Mouse (Mus musculus) T-helper 1 cell (primary cell): Measurements from ENCODE around the gene Vipr1.

ENCODE experiments used
- in situ Hi-C: fragments of 300-600 bp; cut with MboI, MseI; formaldehyde crosslinking; loops from one replicate; pipeline ENCODE4 v1.15.1; 2025; ENCODE audit warnings: high pct_unique_total_duplicates

Gene Vipr1

DNA sequence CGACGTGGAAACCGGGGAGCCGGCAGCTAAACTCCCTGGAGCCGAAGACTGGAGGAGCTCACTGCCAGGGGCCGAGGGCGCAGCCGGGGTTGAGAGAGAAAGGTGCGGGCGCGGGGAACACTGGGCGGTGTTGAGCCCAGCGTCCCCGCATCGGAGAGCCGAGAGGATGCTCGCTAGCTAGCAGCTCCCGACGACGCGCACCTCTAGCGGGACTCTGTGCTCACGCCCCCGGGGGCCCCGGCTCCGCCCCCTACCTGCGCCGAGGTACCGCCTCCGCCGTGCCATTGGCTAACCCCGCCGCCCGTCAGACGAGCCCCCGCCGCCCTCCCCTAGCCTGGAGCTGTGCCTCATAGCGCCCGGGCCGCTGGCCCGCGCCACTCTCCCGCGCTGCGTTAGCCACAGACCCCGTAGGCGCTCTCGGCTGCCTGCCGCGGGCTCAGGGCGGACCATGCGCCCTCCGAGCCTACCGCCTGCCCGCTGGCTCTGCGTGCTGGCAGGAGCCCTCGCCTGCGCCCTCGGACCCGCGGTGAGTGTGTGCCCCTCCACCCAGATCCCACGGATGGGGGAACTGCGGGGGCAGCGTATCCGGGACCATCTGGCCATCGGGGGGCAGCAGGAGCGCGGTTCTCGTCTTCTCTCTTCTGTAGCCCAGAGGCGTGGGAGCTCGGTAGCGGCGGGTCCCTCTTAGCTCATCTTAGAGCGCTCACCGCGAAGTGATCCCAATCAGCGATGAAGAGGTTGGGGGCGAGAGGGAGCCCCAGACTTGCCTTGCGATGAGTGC is at the start of gene Vipr1:
Gene Vipr1, plus strand, starts transcription at position 316 of the 781 bp plus-strand sequence.
- in situ Hi-C loops = no loop called here

DNA sequence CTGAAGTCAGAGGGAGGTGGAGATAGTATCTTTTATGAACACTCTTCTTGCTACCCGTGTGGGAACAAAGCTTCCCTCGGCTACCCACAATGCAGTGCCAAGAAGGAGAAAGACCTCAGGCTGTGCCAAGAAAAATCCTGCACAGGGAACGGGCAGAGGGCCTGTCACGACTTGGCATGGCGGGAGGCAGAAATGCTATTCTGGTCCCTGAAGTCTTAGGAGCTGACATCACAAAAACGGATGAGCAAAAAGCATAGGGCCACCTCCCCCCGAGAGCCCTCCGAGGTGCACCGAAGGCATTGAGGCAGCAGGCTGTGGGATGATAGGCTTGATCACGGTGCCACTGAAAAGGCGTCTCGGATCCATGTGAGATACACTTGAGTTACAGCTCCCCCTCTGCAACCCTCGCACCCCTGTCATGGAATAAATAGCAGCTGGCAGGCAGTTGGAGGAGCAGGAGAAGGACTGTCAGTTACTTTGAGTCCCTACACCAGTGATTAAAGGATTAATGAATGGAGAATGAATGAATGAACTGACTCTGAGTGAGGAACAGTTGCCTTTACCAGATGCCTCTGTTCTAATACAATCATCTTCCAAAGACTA is 49.5 kb upstream of the Vipr1 start:
- in situ Hi-C loops = loop anchor here (10.0 kb wide), 1 partner anchor 328 kb away; no protein-coding TSS in a partner anchor

DNA sequence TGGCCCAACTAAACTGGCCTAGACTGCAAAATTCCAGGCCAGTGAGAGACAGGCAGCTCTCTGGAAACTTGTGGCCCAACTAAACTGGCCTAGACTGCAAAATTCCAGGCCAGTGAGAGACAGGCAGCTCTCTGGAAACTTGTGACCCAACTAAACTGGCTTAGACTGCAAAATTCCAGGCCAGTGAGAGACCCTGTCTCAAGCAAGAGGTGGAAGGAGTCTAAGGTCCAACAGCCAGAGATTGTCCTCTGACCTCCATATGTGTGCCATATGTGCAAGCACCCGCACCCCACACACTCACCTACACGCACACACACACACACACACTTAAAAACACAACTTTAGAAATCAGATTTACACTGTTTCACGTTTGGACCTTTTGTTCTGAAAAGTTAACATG is 48.7 kb upstream of the Vipr1 start:
- in situ Hi-C loops = loop anchor here (10.0 kb wide), 1 partner anchor 329 kb away; no protein-coding TSS in a partner anchor

DNA sequence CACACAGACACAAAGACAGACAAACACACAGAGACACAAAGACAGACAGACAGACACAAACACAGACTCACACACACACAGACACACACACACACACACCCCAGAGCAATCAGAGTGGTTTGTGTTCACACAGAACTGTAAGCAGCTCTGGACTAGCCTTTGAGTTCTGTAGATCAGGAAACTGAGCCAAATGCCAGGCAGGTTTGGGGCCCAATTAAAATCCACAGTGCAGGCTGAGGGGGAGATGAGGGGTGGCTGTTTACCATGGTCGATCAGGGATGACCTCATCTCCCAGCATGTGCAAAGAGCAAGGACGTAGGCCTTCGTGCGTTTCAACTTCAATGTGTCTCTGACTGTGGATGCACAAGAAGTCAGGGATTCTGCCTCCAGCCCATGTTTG is 47.7 kb upstream of the Vipr1 start:
- in situ Hi-C loops = loop anchor here (5.0 to 10.0 kb wide), 2 partner anchors 107 to 330 kb away; no protein-coding TSS in a partner anchor

DNA sequence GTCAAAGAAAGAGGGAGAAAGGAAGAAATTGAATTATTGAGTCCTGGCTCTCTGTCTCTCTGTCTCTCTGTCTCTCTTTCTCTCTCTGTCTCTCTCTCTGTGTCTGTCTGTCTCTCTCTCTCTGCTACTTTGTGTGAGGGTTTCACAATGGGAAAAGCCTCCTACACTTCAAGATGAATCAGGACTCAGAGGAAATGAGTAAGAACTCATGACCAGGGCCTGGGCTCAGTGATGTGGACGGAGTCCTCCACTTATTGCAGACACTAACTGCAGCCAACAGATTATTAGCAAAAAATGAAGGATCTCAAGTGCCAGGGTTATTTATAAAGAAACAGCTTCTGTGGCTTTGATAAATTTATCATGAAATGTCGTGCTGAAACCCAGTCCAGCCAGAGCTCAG is 44.4 kb upstream of the Vipr1 start:
- in situ Hi-C loops = loop anchor here (5.0 to 10.0 kb wide), 2 partner anchors 111 to 333 kb away; no protein-coding TSS in a partner anchor

DNA sequence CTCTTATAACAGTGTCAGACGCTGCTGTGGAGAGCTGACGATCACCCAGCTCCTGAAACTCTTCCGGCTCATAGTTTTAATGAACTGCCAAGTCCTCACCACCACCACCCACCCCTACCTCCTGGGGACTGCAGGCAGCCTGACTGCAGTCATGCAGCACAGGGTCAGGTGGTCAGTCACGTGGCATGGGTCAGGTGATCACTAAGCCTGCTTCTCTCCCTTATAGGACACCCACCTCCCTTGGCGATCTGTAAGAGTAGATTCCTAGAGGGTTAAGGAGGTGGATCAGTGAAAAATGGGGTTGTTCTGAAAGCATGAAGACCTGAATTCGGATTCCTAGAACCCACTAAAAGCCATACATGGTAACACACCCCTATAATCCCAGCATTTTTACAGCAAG is 43.0 kb upstream of the Vipr1 start:
- in situ Hi-C loops = loop anchor here (5.0 to 10.0 kb wide), 2 partner anchors 112 to 335 kb away; no protein-coding TSS in a partner anchor

DNA sequence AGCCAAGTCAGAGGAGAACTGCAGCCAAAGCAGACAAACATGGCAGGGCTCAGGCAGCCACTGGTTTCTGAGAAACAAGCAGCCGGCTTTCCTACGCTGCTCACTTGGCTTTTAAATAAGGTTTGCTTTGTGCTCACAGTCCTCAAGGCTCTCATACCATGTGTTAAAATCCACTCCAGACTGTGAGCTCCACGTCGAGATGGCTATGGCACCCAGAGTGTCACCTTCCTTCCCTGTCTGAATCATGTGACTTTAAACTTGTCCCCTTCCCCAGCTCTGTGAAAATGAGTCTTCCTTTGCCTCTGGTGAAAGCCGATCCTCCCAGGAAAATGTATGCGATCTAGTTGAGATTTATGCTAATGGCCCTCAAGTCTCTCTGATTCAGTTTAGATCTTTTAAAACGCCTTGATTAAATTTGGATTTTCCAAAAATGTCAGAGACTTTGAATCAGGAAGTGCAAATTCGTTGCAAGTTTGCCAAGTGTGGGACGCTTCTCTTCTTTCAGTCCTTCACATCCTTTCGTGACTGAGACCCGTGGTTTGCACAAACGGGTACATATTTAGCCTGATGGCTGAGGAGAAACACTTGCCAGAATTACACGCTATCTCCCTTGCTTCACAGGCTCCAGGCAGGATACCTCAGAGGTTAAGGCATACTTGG is 42.2 kb upstream of the Vipr1 start:
- in situ Hi-C loops = loop anchor here (10.0 kb wide), 1 partner anchor 356 kb away; no protein-coding TSS in a partner anchor

DNA sequence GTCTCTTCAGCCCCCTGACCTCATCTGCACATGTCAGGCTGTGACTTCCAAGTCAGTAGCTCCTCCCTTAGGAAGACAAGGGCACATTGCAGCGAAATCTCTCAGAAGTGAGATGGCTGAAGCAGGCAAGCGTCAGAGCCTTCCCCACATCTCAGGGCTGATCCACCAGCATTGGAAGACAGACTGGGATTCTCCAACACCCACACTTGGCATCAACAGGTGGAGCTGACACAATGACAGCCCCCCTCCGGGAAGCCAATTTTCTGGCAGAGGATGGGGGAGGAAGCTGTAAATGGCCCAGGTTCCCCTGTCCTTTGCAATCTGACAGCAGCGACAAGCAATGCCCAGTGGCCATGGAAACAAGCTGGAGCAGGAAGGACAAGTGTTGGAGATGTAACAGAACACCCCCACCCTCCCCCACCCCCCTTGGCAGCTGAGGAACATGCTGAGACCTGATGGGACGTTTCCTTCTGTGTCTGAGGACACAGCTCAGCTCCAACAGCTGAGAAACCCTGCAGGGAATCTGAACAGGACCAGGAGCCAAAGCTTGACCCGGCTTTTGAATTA is 41.6 kb upstream of the Vipr1 start:
- in situ Hi-C loops = loop anchor here (10.0 kb wide), 1 partner anchor 356 kb away; no protein-coding TSS in a partner anchor

DNA sequence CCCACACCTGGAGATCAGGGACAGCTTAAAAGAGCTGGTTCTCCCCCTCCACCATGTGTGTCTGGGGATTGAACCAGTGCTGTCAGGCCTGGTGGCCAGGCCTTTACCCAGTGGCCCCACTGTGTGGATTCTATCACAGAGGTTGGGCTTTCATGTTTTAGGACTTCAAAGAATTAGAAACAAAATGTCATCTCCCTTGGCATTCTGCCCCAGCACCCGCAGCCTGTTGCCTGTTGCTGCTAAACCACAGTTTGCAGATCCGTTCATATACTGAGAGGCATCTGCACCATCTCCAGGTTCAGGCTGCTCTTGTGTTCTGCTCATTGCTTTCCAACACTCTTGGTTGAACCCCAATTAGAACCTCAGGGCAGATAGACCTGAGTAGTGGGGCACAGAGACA is 40.1 kb upstream of the Vipr1 start:
- in situ Hi-C loops = loop anchor here (10.0 kb wide), 1 partner anchor 358 kb away; no protein-coding TSS in a partner anchor

DNA sequence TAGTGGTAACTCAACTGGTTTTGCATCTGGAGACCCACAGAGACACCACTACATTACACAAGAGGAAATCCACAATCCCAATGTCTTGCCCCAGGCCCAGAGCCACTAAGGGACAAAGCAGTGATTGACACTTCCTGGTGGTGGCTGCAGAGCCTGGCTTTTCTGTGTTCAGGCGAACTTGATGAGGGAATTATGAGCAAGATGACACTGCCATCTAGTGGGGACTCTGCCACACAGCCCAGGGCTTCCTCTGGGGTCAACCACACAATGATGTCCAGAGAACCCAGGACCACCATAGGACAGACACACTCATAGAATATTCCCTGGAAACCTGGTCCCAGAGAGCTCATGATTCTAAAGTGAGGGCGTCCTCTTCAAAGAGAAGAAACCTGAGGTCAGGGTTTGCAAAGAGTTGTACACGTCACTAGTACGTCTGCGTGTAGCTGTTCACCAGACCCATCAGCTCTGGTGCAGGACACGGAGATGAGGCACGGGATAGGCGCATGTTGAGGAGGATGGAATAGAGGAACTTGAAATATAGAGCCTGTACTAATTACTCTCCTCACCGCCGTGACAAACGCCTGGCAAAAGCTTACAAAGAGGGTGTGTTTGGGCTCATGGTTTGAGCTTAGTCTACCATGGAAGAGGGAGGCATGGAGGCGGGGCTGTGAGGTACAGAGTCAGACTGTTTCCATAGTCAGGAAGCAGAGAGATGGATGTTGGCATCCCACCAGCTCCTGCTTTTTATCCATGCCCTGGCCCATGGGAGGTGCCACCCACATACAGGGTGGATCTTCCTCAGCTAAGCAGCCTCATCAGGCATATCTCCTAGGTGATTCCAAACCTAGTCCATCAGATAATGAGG is 36.9 kb upstream of the Vipr1 start:
- in situ Hi-C loops = loop anchor here (10.0 kb wide), 1 partner anchor 361 kb away; no protein-coding TSS in a partner anchor

DNA sequence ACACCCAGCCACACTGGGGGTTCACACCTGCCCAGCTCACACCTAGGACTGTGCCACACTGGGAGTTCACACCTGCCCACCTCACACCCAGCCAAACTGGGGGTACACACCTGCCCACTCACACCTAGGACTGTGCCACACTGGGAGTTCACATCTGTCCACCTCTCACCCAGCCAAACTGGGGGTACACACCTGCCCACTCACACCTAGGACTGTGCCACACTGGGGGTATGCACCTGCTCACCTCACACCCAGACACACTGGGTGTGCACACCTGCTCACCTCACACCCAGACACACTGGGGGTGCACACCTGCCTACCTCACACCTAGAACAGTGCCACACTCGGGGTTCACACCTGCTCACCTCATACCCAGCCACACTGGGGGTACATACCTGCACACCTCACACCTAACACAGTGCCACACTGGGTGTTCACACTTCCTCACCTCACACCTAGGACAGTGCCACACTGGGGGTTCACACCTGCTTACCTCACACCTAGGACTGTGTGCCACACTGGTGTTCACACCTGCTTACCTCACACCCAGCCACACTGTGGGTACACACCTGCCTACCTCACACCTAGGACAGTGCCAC is 35.9 kb upstream of the Vipr1 start:
- in situ Hi-C loops = loop anchor here (10.0 kb wide), 1 partner anchor 362 kb away; no protein-coding TSS in a partner anchor

DNA sequence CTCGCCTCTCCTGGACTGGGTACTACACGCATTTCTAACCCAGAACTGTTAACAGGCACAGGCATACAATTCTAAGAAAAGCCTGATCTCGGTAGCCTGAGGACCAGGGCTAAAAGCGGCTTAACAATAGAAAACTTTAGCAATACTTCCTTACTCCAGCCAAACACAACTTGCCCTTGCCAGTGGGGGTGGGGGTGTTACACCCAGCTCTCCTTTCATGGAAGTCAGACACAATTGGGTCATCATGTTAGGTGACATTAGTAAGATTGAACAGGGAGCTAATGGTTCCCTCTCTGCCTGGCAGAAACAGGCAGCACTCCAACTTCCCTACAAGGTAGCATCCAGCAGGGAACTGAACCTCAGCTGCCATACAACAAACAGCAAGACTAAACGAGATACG is 33.1 kb upstream of the Vipr1 start:
- in situ Hi-C loops = loop anchor here (10.0 kb wide), 1 partner anchor 365 kb away; no protein-coding TSS in a partner anchor

DNA sequence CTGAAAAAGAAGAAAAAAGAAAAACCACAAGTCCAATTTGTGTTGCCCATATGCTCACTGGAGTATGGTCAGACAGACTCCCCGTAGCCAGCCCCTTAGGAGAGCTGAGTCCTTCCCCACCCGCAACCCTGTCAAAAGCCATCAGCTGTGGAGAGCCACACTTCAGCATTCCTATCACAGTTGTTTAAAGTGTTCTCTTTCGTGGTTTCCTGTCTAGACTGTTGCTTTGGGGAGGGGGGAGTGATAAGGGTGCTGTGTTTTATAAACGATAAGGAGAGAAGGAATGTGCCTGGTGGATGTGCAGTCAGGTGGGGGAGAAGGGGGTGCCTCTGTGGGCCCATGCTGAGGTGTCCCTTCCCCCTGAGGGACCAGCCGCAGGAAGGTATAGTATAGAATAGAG is 29.3 kb upstream of the Vipr1 start:
- in situ Hi-C loops = no loop called here

DNA sequence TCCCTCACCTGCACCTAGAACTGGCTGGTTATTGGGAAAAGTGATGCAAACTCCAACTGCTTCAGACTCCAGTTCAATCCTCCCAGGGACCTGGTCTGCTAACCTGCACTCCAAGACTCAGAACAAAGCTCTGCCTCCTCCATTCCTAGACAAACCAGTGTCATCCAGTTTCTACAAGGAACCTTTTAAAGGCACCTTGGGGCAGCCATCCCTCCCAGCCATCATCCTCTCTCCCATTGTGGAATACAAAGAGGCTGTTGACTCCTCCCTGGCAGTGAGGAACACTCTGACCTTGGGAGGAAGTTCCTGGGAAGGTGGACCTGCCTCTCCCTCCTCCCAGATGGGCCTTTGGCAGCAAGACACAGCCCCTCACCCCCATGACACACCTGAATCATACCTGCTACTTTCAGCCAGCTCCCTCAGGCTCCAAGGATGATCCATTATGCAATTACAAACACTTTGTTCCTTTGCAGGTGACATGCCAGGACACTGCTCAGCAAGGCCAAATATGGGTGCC is 28.2 kb upstream of the Vipr1 start:
- in situ Hi-C loops = no loop called here

DNA sequence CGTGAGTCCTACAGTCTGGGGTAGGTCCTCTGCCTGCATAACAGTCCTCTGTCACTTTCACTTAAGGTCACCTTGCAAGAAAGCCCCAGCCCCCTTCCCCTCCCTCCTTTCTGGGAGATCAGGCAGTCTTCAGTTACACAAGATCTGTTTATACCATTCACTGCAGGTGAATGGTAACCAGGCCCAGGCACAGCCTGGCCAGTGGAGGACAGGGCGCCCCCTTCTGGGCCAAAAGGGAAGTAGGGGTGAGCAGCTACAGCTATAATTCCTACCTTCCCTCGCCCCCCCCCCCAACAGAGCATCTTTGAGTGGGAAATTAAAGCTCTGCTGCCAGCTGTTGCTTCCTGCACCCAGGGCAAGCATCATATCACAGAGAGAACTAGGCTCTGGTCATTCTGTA is 26.0 kb upstream of the Vipr1 start:
- in situ Hi-C loops = no loop called here

DNA sequence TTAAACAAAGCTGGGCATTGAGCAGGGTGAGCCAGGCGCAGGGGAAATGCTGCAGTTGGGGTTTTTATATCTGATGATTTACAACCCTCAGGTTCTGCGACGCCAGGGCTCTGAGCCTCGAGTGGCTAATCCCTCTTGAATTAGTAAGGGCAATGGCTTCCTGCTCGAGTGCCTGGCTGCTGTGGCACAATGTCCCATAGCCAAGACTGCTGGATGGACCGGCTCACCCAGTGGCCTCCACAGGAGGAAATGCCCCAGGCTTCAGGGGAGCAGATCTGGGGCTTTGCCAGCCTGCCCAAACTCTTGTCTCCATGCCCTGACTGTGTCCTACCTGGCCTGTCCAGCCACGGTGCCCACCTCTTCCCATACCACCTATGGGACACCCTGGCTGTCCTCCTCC is 23.1 kb upstream of the Vipr1 start:
- in situ Hi-C loops = no loop called here

DNA sequence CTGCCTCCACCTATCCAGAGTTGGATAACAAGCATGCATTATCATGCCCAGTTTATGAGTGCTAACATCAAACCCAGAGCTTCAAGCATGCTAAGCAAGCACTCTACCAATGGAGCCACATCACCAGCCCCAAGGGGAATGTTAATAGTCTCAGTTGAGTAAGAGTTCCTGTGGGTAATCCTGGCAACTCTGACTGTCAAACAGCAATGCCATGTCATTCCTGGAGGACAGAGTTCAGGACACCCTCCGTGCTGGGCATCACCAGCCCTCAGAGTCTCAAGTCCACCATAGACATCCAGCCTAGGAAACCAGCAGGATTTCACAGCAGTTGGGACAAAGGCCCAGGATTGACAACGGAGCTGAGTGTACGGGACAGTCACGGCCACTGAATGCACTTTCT is 19.3 kb upstream of the Vipr1 start:
- in situ Hi-C loops = no loop called here

DNA sequence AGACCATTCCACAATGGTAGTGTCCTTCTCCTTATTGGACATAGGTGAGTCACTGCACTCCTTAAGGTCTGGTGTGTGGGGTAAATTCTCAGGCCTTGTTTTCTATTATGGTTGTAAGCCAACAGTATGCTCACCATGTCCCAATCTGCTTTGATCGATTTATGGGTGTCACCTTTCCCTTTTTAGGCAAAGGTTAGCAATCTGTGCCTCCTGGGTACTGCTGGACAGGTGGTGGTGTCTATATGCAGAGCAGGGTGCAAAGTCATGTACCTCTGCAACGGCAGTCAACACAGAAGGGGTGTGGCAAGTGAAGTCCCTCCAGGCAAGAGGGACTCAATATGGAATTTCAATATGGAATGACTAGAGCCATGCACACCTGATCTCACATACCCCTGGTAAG is 17.6 kb upstream of the Vipr1 start:
- in situ Hi-C loops = no loop called here

DNA sequence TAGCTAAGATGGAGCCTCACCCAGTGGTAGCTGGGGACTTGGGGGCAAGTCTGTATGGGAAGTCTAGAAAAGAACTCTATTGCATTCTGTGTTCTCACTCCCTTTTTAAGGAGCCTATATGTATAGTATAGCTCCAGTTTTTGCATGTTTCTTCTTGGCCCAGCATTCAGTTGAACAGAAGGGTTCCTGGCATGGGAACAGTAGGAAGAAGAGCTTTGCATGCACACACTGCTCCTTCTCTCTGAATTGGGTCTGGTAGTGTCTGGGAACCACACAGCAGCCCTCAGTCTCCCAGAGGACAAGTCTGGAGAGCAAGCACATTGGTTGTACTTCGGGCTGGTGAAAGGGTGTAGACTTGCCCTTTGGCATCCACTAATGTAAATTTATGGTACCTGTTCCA is 11.9 kb upstream of the Vipr1 start:
- in situ Hi-C loops = no loop called here

DNA sequence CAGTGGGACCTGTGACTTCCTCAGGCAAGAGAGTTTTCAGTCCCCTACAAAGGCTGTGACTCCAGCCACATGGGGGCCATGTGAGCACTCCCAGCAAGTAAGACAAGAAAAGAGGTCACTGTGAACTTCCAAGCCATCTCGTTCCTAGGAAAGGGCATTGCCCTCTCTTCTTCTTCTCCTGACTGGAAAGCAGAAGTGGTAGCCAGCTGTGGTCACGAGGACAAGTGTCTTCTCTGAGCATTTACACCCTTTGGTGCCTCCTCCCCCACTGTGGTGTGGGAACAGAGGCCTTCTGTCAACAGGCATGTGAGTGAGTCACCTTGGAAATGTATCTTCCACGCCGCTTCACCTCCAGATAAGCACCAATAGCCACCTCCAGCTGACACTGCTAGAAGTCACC is 10.6 kb upstream of the Vipr1 start:
- in situ Hi-C loops = no loop called here
